ENCODE assay signal across 8 mouse cellular contexts in the genomic region with DNA sequence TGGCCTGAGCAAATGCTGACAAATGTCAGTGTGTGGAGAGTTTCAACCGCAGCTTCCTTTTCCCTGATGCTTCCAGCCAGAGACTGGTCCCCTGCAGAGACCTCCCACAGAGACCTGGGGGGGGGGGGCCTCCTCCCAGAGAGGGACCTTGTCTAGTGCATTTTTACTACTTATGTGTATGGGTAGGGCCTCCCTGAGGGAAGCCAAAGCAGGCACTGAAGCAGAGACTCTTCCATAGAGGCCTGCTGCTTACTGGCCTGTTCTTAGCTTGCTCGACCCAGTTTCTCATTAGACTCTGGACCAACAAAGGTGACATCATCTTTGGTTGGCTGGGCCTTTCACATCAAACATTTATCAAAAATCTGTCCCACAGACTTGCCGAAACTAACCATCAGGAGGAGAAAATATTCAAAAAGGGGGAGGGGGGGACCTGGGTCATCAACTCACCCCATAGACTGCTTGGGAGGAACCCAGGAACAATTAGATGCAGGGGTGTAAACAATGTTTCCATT. TPM values are rescaled to one million over a fixed set of nuclear protein-coding genes. Genes with fewer than 3 reads are reported as not detected.
DNase-seq lines count a peak whose midpoint lies in the region; ATAC-seq and TF ChIP-seq lines count a peak whose summit lies in the region.

No protein-coding gene starts in this region.

- no peak overlapping the region for H3K9ac ChIP-seq in forebrain, embryonic 13.5 days
- no peak overlapping the region for H3K9ac ChIP-seq in forebrain, embryonic 16.5 days (replicated peaks; ENCODE audit: low read depth, low read length)
- no peak overlapping the region for H3K9ac ChIP-seq in ES-E14 (ENCODE audit: insufficient read depth, low read depth, low read length, poor library complexity, severe bottlenecking)
- no peak overlapping the region for H3K9ac ChIP-seq in hindbrain, embryonic 12.5 days

- no peak overlapping the region for H3K27ac ChIP-seq in forebrain, embryonic 13.5 days
- H3K27ac ChIP-seq in forebrain, embryonic 16.5 days (ENCODE audit: low read length), result no peak overlapping the region
- H3K27ac ChIP-seq in ES-E14 (ENCODE audit: insufficient read depth, low read depth, low read length, poor library complexity, severe bottlenecking), result peak overlapping the region; percentile 87
- no peak overlapping the region for H3K27ac ChIP-seq in hindbrain, embryonic 12.5 days
- no peak overlapping the region for H3K27ac ChIP-seq in embryonic facial prominence, embryonic 10.5 days (replicated peaks)

- ATAC-seq in forebrain, embryonic 13.5 days, result 0 out of 2 replicates have a peak, but pooled peaks have one; percentile 27
- no peak for ATAC-seq in forebrain, embryonic 16.5 days
- ATAC-seq in hindbrain, embryonic 12.5 days (ENCODE audit: low FRiP score), result 0 out of 2 replicates have a peak, but pooled peaks have one; percentile 48

- peaks cover 18% of the 10 kb centered on the region for H3K4me1 ChIP-seq in forebrain, embryonic 13.5 days
- peaks cover 11% of the 10 kb centered on the region; the same call in 1 of the 2 replicates for H3K4me1 ChIP-seq in forebrain, embryonic 16.5 days (replicated peaks; ENCODE audit: control insufficient read depth, insufficient read depth, low read length)
- peaks cover 18 to 20% of the 10 kb centered on the region in 2 experiments; a peak in 3 of 4 replicates for H3K4me1 ChIP-seq in ES-E14 (ENCODE audit: control insufficient read depth in 2 of 2, insufficient read depth in 2 of 2, low read length in 2 of 2, poor library complexity in 1 of 2)
- H3K4me1 ChIP-seq in hindbrain, embryonic 12.5 days, result peaks cover 21% of the 10 kb centered on the region
- peaks cover 26% of the 10 kb centered on the region for H3K4me1 ChIP-seq in embryonic facial prominence, embryonic 10.5 days

- no peaks in the 10 kb centered on the region for H3K9me3 ChIP-seq in forebrain, embryonic 13.5 days (replicated peaks)
- no peaks in the 10 kb centered on the region for H3K9me3 ChIP-seq in forebrain, embryonic 16.5 days (ENCODE audit: control insufficient read depth, low read length)
- H3K9me3 ChIP-seq in ES-E14 (ENCODE audit: control insufficient read depth, insufficient read depth, low read depth, low read length), result no peaks in the 10 kb centered on the region
- no peaks in the 10 kb centered on the region for H3K9me3 ChIP-seq in hindbrain, embryonic 12.5 days (replicated peaks)
- no peaks in the 10 kb centered on the region for H3K9me3 ChIP-seq in embryonic facial prominence, embryonic 10.5 days

- in situ Hi-C loops in ES-E14 (cut with MboI; ENCODE audit: low sequenced_read_pairs in 2 of 2, unreplicated experiment in 2 of 2), result no loop called here

- WGBS in forebrain, embryonic 13.5 days, result 40% methylated on average over 3 of the region's 3 CpGs
- WGBS in forebrain, embryonic 16.5 days, result 26% methylated on average over 3 of the region's 3 CpGs
- 24% methylated on average over 3 of the region's 3 CpGs for WGBS in hindbrain, embryonic 12.5 days
- 46% methylated on average over 3 of the region's 3 CpGs for WGBS in embryonic facial prominence, embryonic 10.5 days

- no peak overlapping the region for H3K4me3 ChIP-seq in forebrain, embryonic 13.5 days
- H3K4me3 ChIP-seq in forebrain, embryonic 16.5 days (replicated peaks; ENCODE audit: low read length), result no peak overlapping the region
- peak overlapping the region; percentile 29 to 43; a peak in 3 of 4 replicates for H3K4me3 ChIP-seq in ES-E14 (ENCODE audit: insufficient read depth in 1 of 2, low read depth in 1 of 2, low read length in 2 of 2, poor library complexity in 1 of 2, severe bottlenecking in 1 of 2)
- H3K4me3 ChIP-seq in hindbrain, embryonic 12.5 days, result no peak overlapping the region
- H3K4me3 ChIP-seq in embryonic facial prominence, embryonic 10.5 days, result no peak overlapping the region

- H3K27me3 ChIP-seq in forebrain, embryonic 13.5 days, result no peaks in the 10 kb centered on the region
- no peaks in the 10 kb centered on the region for H3K27me3 ChIP-seq in forebrain, embryonic 16.5 days (replicated peaks; ENCODE audit: control insufficient read depth, insufficient read depth, low read length)
- H3K27me3 ChIP-seq in hindbrain, embryonic 12.5 days, result no peaks in the 10 kb centered on the region
- H3K27me3 ChIP-seq in embryonic facial prominence, embryonic 10.5 days (replicated peaks; ENCODE audit: low read depth, poor library complexity, severe bottlenecking), result no peaks in the 10 kb centered on the region

- no peak for DNase-seq in ES-E14 (ENCODE audit: low read depth, low spot score)
- DNase-seq in liver, result peak; percentile 38
- DNase-seq in embryonic facial prominence, embryonic 10.5 days (ENCODE audit: low spot score), result no peak
- no peak for DNase-seq in gastrocnemius, postnatal 4 days (ENCODE audit: low spot score in 2 of 2)
- DNase-seq in right cerebral cortex, adult 2 months (ENCODE audit: low spot score in 2 of 2), result no peak

- no peak overlapping the region for H3K4me2 ChIP-seq in forebrain, embryonic 13.5 days
- no peak overlapping the region for H3K4me2 ChIP-seq in forebrain, embryonic 16.5 days (ENCODE audit: low read length)
- H3K4me2 ChIP-seq in hindbrain, embryonic 12.5 days (replicated peaks), result no peak overlapping the region

- H3K36me3 ChIP-seq in forebrain, embryonic 13.5 days (ENCODE audit: poor library complexity, severe bottlenecking), result peaks cover 5% of the 10 kb centered on the region; the same call in 1 of the 2 replicates
- no peaks in the 10 kb centered on the region for H3K36me3 ChIP-seq in forebrain, embryonic 16.5 days (ENCODE audit: control insufficient read depth, insufficient read depth)
- no peaks in the 10 kb centered on the region for H3K36me3 ChIP-seq in ES-E14 (ENCODE audit: control insufficient read depth, insufficient read depth, low read length, poor library complexity, severe bottlenecking)
- H3K36me3 ChIP-seq in hindbrain, embryonic 12.5 days, result peaks cover 4% of the 10 kb centered on the region
- peaks cover 41% of the 10 kb centered on the region for H3K36me3 ChIP-seq in embryonic facial prominence, embryonic 10.5 days (replicated peaks)

TF ChIP-seq in ES-E14, 5 proteins besides CTCF, POLR2A, EP300 and RAD21:
- TF ChIP-seq ZNF384 (IDR thresholded peaks at IDR 0.05; ENCODE audit: low read depth, low read length) (no peak), MAFK (IDR thresholded peaks at IDR 0.05; ENCODE audit: insufficient read depth, low read depth, low read length) (no peak), ZC3H11A (IDR thresholded peaks at IDR 0.05; ENCODE audit: borderline replicate concordance, low read depth, low read length) (no peak), CHD2 (IDR thresholded peaks at IDR 0.05; ENCODE audit: low read depth, low read length) (no peak)

RNA-seq across cellular contexts. Expression of gene Wdfy3, which starts 14.5 kb away (rescaled TPM):
- 22.9 and 24.6 TPM in 2 replicates for polyA plus RNA-seq in forebrain, embryonic 13.5 days (2015; fragmentation: Nextera tagmentation; extraction: Ambion mirVana)
- 28.0 TPM in 2 replicates for polyA plus RNA-seq in forebrain, embryonic 16.5 days (2015; fragmentation: Nextera tagmentation; extraction: Ambion mirVana)
- 25.3 and 38.1 TPM in 2 replicates for total RNA-seq in ES-E14 (2012; rRNA removed)
- polyA plus RNA-seq in hindbrain, embryonic 12.5 days (2016; fragmentation: Nextera tagmentation; extraction: Ambion mirVana), result 41.3 and 41.9 TPM in 2 replicates
- 17.0 and 17.2 TPM in 2 replicates for polyA plus RNA-seq in embryonic facial prominence, embryonic 10.5 days (2016; fragmentation: Nextera tagmentation; extraction: Ambion mirVana)
- total RNA-seq in gastrocnemius, postnatal 4 days (2021), result 10 to 100 TPM; 40.9 to 41.4 TPM

Comparison
In these comparisons a context has a peak if more than half of its experiments do, and no peak if none do; other contexts are left out.
1. H3K4me3 ChIP-seq: peak in ES-E14 (2 of 2); none in forebrain, embryonic 13.5 days (single experiment), forebrain, embryonic 16.5 days (single experiment), hindbrain, embryonic 12.5 days (single experiment) and embryonic facial prominence, embryonic 10.5 days (single experiment).